Mouse (Mus musculus): ENCODE data around the gene Sept7.

DNA sequence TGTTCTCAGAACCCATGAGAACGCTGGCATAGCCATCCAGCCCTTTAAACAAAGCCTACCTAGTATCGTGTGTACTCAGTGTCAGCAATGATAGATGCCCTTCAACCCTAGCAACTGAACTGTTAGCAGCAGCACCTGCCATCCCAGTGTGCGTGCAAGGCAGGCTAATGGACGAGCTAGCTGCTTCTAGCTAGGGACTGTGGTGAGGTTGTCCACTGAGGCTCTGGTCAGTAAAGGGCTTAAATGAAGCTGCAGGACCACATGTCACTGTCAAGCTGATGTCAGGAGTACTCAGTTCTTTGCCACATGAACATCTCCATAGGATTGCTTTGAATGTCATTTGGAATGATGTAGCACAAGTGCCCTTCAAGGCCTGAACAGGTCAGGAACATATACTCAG is 62.1 kb downstream of the Sept7 start:
- no peak for TF ChIP-seq TAL1 (IDR thresholded peaks at IDR 0.05; ENCODE audit: low read length)
- TF ChIP-seq GATA1 (IDR thresholded peaks at IDR 0.05; ENCODE audit: low read length) = no peak

Measured in erythroblast, embryonic 14.5 days (primary cell).